Mouse (Mus musculus) cerebellum, adult 9-10 months (tissue): ENCODE measurements at regions not wholly inside any gene's neighbourhood (a gene's known extent, or its start where the extent isn't known, plus 50 kb on each side); places are given as distances from the start of the nearest gene placed in this dataset.

Experiments used
- DNase-seq: peaks from one replicate; pipeline ENCODE4 v3.0.0; 2022

GRCm38 (mm10) chr7:130091942-130092341 is 428.2 kb downstream of the Ate1 start:
- DNase-seq: no peak

- DNase-seq: no peak
These were observed 425.0 kb downstream of the Ate1 start for GRCm38 (mm10) chr7:130095141-130095540.

- DNase-seq: no peak
These were observed 421.6 kb downstream of the Ate1 start for GRCm38 (mm10) chr7:130098606-130099005.

GRCm38 (mm10) chr7:130102671-130103070 is 417.5 kb downstream of the Ate1 start:
- DNase-seq: no peak

GRCm38 (mm10) chr7:130106961-130107360 is 413.2 kb downstream of the Ate1 start:
- no peak for DNase-seq

GRCm38 (mm10) chr7:130108362-130108761 is 411.8 kb downstream of the Ate1 start:
- DNase-seq: no peak
